Mouse (Mus musculus) ES-Bruce4 (cell line): Measurements from ENCODE around the gene Uqcrc2. TPM values are rescaled to one million over a fixed set of nuclear protein-coding genes. Genes with fewer than 3 reads are reported as not detected.

Source experiments
- H3K27ac ChIP-seq: 2 replicates; pipeline ENCODE4 v1.5.1; 2012; ENCODE audit warnings: low read length, inconsistent platforms; ENCODE audit not compliant: insufficient read depth
- H3K27me3 ChIP-seq: 2 replicates; pipeline ENCODE4 v1.6.1; 2012; ENCODE audit warnings: mild to moderate bottlenecking, low read length, inconsistent platforms; ENCODE audit not compliant: control insufficient read depth, poor library complexity, insufficient read depth, severe bottlenecking
- H3K36me3 ChIP-seq: 2 replicates; pipeline ENCODE4 v1.6.1; 2012; ENCODE audit warnings: inconsistent platforms, mild to moderate bottlenecking, low read length, moderate library complexity; ENCODE audit not compliant: control insufficient read depth, poor library complexity, insufficient read depth, severe bottlenecking
- H3K4me1 ChIP-seq: one replicate; pipeline ENCODE4 v1.8.1; 2011; ENCODE audit warnings: low read length; ENCODE audit not compliant: control insufficient read depth, insufficient read depth
- H3K4me3 ChIP-seq: 2 replicates; pipeline ENCODE4 v1.5.1; 2011; ENCODE audit warnings: low read depth, mild to moderate bottlenecking, low read length
- H3K9ac ChIP-seq: 2 replicates; pipeline ENCODE4 v1.6.1; 2012; ENCODE audit warnings: low read depth, mild to moderate bottlenecking, inconsistent platforms; ENCODE audit not compliant: poor library complexity, severe bottlenecking
- H3K9me3 ChIP-seq: replicated peaks from 2 replicates; pipeline ENCODE4 v1.6.1; 2012; ENCODE audit warnings: mild to moderate bottlenecking, low read length, inconsistent platforms; ENCODE audit not compliant: control insufficient read depth, poor library complexity, insufficient read depth, severe bottlenecking
- CTCF ChIP-seq: IDR thresholded peaks from one replicate; pipeline ENCODE4 v1.8.1; 2011; ENCODE audit warnings: low read depth, low read length
- EP300 ChIP-seq: IDR thresholded peaks from 2 replicates; pipeline ENCODE4 v1.6.1; 2011; ENCODE audit warnings: low read depth, low read length; ENCODE audit not compliant: insufficient read depth
- POLR2A ChIP-seq: IDR thresholded peaks from one replicate; pipeline ENCODE4 v1.8.1; 2011; ENCODE audit warnings: low read length; ENCODE audit not compliant: insufficient read depth
- polyA plus RNA-seq: library from polyadenylated mRNA; stranded (reverse); fragments of >200 nt; gene quantifications from 2 replicates; pipeline ENCODE4 v1.2.4, GENCODE M21; 2011; ENCODE audit warnings: low read depth; ENCODE audit not compliant: missing spikeins, insufficient read depth, insufficient read length

Gene Uqcrc2
- polyA plus RNA-seq, 1 experiment = 293 TPM

- H3K4me3 ChIP-seq = no peak overlapping the region
- no peaks in the 10 kb centered on the region for H3K9me3 ChIP-seq
- TF ChIP-seq POLR2A (no peak), EP300 (no peak), CTCF (no peak)
- H3K27ac ChIP-seq = no peak overlapping the region; the same call in 1 of the 2 replicates
- H3K36me3 ChIP-seq = no peaks in the 10 kb centered on the region
- H3K9ac ChIP-seq = no peak overlapping the region
- peaks cover 5% of the 10 kb centered on the region for H3K4me1 ChIP-seq
- no peaks in the 10 kb centered on the region for H3K27me3 ChIP-seq
Observed at GRCm38 (mm10) chr7:120695641-120696040, 60.7 kb downstream of the Uqcrc2 start.

GRCm38 (mm10) chr7:120696331-120696730 lies 61.4 kb downstream of the Uqcrc2 start:
- Histone ChIP-seq H3K4me1 (peaks cover 5% of the 10 kb centered on the region), H3K4me3 (no peak overlapping the region), H3K27ac (no peak overlapping the region), H3K36me3 (no peaks in the 10 kb centered on the region), H3K27me3 (no peaks in the 10 kb centered on the region), H3K9ac (no peak overlapping the region), H3K9me3 (no peaks in the 10 kb centered on the region)
- no peak for TF ChIP-seq CTCF
- no peak for TF ChIP-seq POLR2A
- no peak for TF ChIP-seq EP300

- no peak for TF ChIP-seq EP300
- no peak for TF ChIP-seq CTCF
- TF ChIP-seq POLR2A = no peak
- no peak overlapping the region for H3K9ac ChIP-seq
- H3K36me3 ChIP-seq = no peaks in the 10 kb centered on the region
- peaks cover 5% of the 10 kb centered on the region for H3K4me1 ChIP-seq
- no peaks in the 10 kb centered on the region for H3K27me3 ChIP-seq
- no peaks in the 10 kb centered on the region for H3K9me3 ChIP-seq
- H3K27ac ChIP-seq = no peak overlapping the region
- H3K4me3 ChIP-seq = no peak overlapping the region
Observed at GRCm38 (mm10) chr7:120699586-120699985, 64.6 kb downstream of the Uqcrc2 start.

GRCm38 (mm10) chr7:120703888-120704287 lies 68.9 kb downstream of the Uqcrc2 start:
- TF ChIP-seq EP300 (no peak), CTCF (no peak), POLR2A (no peak)
- Histone ChIP-seq H3K9me3 (no peaks in the 10 kb centered on the region), H3K4me1 (no peaks in the 10 kb centered on the region), H3K27ac (no peak overlapping the region), H3K9ac (no peak overlapping the region), H3K4me3 (no peak overlapping the region), H3K36me3 (no peaks in the 10 kb centered on the region), H3K27me3 (no peaks in the 10 kb centered on the region)

Other genes with a start within 250 kb of the Uqcrc2 start
- not detected in 2 replicates for gene Abca16, start 225.5 kb upstream of the Uqcrc2 start, polyA plus RNA-seq
- not detected in 2 replicates for gene Pdzd9, start 35.2 kb downstream of the Uqcrc2 start, polyA plus RNA-seq
- 34.1 and 35.7 TPM in 2 replicates for gene Mosmo, start 42.4 kb downstream of the Uqcrc2 start, polyA plus RNA-seq
- not detected in 2 replicates for gene Vwa3a, start 104.1 kb downstream of the Uqcrc2 start, polyA plus RNA-seq
- gene Gm5737, start 177.2 kb downstream of the Uqcrc2 start, polyA plus RNA-seq = not detected in 2 replicates
- 9.3 and 11.3 TPM in 2 replicates for gene Eef2k, start 207.7 kb downstream of the Uqcrc2 start, polyA plus RNA-seq